Mouse (Mus musculus) liver, postnatal 0 days (tissue): ENCODE results near the gene Ankrd44. TPM values are rescaled to one million over a fixed set of nuclear protein-coding genes. Genes with fewer than 3 reads are reported as not detected.

Experiments used
- ATAC-seq: fragments of 200-750 bp; cut with Nextera tagmentation; 2 replicates; pipeline ENCODE4 v1.8.0; 2017; ENCODE audit warnings: mild to moderate bottlenecking, moderate library complexity
- DNase-seq: peaks from one replicate; pipeline ENCODE4 v3.0.0-alpha.2; 2016
- H3K27ac ChIP-seq: fragments of 300-500 bp; sonication (generic); 2 replicates; pipeline ENCODE4 v1.5.1; 2014; ENCODE audit warnings: antibody characterized with exemption, moderate library complexity, mild to moderate bottlenecking, low read depth
- H3K27me3 ChIP-seq: fragments of 300-500 bp; sonication (generic); 2 replicates; pipeline ENCODE4 v1.6.1; 2014; ENCODE audit warnings: low read length, control low read depth, mixed read lengths; ENCODE audit not compliant: insufficient read depth
- H3K36me3 ChIP-seq: fragments of 300-500 bp; sonication (generic); replicated peaks from 2 replicates; pipeline ENCODE4 v1.6.1; 2014; ENCODE audit warnings: mild to moderate bottlenecking, control low read depth, low read length, moderate library complexity, mixed read lengths; ENCODE audit not compliant: insufficient read depth
- H3K4me1 ChIP-seq: fragments of 300-500 bp; sonication (generic); 2 replicates; pipeline ENCODE4 v1.6.1; 2014; ENCODE audit warnings: antibody characterized with exemption, mild to moderate bottlenecking, control low read depth; ENCODE audit not compliant: insufficient read depth
- H3K4me2 ChIP-seq: fragments of 300-500 bp; sonication (generic); 2 replicates; pipeline ENCODE4 v1.6.1; 2014; ENCODE audit warnings: low read depth, mild to moderate bottlenecking, low read length, moderate library complexity, mixed read lengths
- H3K4me3 ChIP-seq: fragments of 300-500 bp; sonication (generic); 2 replicates; pipeline ENCODE4 v1.5.1; 2014; ENCODE audit warnings: low read depth, low read length
- H3K9ac ChIP-seq: fragments of 300-500 bp; sonication (generic); replicated peaks from 2 replicates; pipeline ENCODE4 v1.6.1; 2014; ENCODE audit warnings: mild to moderate bottlenecking, moderate library complexity
- H3K9me3 ChIP-seq: fragments of 300-500 bp; sonication (generic); 2 replicates; pipeline ENCODE4 v1.6.1; 2016; ENCODE audit warnings: mild to moderate bottlenecking, control low read depth, low read length, mixed read lengths
- CTCF ChIP-seq: sonication (generic); IDR thresholded peaks from 2 replicates; pipeline ENCODE4 v1.5.1; 2016; ENCODE audit warnings: antibody characterized with exemption, low read depth
- EP300 ChIP-seq: IDR thresholded peaks from 2 replicates; pipeline ENCODE4 v1.6.1; 2016; ENCODE audit warnings: antibody characterized with exemption, low read depth, mild to moderate bottlenecking
- WGBS: fragments of 180-500 bp; shearing (Covaris S2); extraction: QIAGEN DNeasy Blood & Tissue Kit; methylation state at CpG from one replicate; pipeline ENCODE4 v1.1.7; 2014; ENCODE audit not compliant: insufficient replicate concordance; 5-methylcytosine and 5-hydroxymethylcytosine counted together
- polyA plus RNA-seq: library from polyadenylated mRNA; unstranded; fragments of >200 nt; fragmentation: Nextera tagmentation; extraction: Ambion mirVana; gene quantifications from 2 replicates; pipeline ENCODE4 v1.2.1, GENCODE M21; 2015

The Ankrd44 gene
- polyA plus RNA-seq, 1 experiment from 2014 or later: 4.7 TPM

DNA sequence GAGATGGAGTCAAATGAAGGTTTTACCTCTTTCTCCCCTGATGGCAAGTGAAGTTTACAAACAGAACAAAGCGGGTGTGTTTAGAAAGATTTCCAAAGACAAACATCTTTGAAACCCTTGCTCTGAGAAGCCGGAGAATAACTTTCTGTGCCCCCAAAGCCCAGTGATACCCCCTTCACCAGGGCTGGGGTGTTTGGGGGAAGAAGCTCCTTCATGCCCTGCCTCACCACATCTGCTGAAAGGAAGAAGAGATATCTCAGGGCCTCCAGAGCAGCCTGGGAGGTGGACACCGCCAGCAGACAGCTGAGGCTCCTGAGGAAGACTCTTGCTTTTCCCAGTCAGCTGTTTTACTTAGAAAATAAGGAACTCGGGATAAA, 1.9 kb downstream of the Ankrd44 start:
- Histone ChIP-seq H3K27ac (peak overlapping the region; percentile 50; the same call in 1 of the 2 replicates), H3K4me1 (peaks cover 11% of the 10 kb centered on the region), H3K9ac (no peak overlapping the region; the same call in 1 of the 2 replicates), H3K4me2 (peak overlapping the region; percentile 83), H3K36me3 (no peaks in the 10 kb centered on the region), H3K4me3 (peak overlapping the region; percentile 92), H3K27me3 (peaks cover 9% of the 10 kb centered on the region; the same call in 1 of the 2 replicates), H3K9me3 (no peaks in the 10 kb centered on the region)
- DNase-seq (no peak), ATAC-seq (no peak)
- TF ChIP-seq EP300 (no peak), CTCF (no peak)
- WGBS: 54% methylated on average over 4 of the region's 4 CpGs

DNA sequence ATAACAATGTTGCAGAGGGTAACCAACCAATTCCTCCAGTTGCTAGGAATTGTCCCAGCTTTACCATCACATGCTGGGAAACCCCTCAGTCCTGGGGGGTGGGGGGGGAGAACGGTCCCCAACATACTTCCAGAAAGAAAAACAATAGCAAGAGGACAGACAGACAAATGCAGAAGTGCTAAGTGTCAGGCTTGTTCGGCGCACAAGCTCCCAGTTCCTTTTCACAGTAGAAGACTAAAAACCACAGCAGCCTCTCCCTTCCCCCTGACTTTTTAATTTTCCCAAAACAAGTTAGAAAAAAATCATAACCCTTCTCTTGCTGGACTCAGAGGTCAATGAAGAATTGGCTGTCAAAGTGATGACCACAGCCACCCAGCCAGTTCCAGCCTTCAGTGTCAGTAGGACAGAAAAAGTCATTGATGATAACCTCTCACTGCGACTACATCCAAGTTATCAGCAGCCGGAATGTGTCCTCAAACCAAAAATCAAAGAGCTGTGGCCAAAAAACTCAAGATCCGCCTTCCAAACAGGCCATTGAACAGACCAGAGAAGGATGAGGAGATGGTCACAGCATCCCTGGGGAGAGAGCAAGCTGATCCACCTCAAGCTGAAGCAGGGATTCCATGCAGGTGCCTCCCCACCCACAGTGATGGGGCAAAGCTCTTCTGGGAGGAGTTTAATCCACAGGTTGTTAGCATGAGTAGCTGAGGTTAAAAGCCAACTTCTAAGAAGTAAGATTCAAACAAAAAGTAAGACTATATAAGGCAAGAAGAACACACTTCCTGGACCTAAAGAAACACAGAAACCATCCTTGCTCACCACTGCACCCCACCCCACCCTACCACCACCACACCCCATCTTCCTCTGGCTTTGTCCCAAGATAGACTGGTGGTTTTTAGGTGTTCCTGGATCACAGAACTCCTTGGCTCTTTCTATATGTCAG, 2.5 kb downstream of the Ankrd44 start:
- ATAC-seq (no peak), DNase-seq (no peak)
- H3K9ac ChIP-seq: no peak overlapping the region
- no peaks in the 10 kb centered on the region for H3K36me3 ChIP-seq
- TF ChIP-seq CTCF: no peak
- TF ChIP-seq EP300: no peak
- H3K9me3 ChIP-seq: no peaks in the 10 kb centered on the region
- H3K27ac ChIP-seq: peak overlapping the region; percentile 50
- peaks cover 11% of the 10 kb centered on the region for H3K4me1 ChIP-seq
- peak overlapping the region; percentile 92; the same call in 1 of the 2 replicates for H3K4me3 ChIP-seq
- 31% methylated on average over 6 of the region's 6 CpGs for WGBS
- H3K27me3 ChIP-seq: peaks cover 9% of the 10 kb centered on the region; the same call in 1 of the 2 replicates
- peak overlapping the region; percentile 83 for H3K4me2 ChIP-seq

DNA sequence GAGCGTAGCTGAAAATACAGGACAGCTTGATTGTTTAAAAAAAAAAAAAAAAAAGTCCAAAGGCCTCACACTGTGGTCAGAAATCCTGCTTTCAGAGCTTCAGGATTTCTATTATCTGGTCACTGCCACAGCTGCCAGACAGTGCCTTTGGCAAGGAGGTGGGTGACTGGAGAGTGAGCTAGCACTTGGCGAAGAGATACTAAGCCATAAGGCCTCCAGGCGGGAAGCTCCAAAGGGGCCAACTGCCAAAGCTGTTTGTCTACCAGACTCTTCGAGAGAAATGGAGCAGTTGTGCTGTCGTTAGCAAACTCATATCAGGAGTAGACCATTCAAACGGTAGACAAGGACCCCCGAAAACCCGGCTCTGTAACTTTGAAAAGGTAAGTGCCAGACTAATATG, 3.5 kb downstream of the Ankrd44 start:
- TF ChIP-seq EP300: no peak
- no peak for TF ChIP-seq CTCF
- 51% methylated on average over 8 of the region's 8 CpGs for WGBS
- peaks cover 11% of the 10 kb centered on the region for H3K4me1 ChIP-seq
- no peaks in the 10 kb centered on the region for H3K9me3 ChIP-seq
- no peak for DNase-seq
- H3K27me3 ChIP-seq: peaks cover 9% of the 10 kb centered on the region; the same call in 1 of the 2 replicates
- no peaks in the 10 kb centered on the region for H3K36me3 ChIP-seq
- no peak overlapping the region for H3K9ac ChIP-seq
- no peak overlapping the region for H3K4me3 ChIP-seq
- H3K27ac ChIP-seq: peak overlapping the region; percentile 50
- no peak for ATAC-seq
- peak overlapping the region; percentile 11; the same call in 1 of the 2 replicates for H3K4me2 ChIP-seq

DNA sequence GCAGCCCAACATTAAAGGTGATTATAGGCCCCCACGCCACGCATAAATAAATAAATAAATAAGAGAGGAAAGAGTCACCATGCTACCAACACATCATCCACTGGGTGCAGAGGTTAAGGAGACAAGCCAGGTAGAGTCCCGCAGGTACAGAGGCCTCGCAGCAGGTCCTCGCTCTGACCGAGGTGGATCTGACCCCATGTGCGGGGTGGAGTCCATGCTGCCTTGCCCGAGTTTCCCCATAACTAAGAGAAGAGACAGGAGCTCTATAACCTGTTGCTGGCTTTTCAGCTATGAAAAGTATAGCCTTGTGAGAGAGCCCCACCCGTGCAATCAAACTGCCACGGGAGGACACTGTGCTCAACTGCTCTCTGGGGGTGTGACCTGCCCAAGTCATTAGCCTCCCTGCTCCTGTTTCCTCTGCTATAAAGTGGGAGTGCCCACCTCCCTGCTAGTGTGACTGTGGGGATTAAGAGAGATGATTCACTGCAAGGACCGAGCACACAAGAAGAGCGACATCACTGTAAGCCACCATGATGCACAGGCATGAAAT, 4.1 kb downstream of the Ankrd44 start:
- no peak for DNase-seq
- WGBS: 72% methylated on average over 12 of the region's 12 CpGs
- 0 out of 2 replicates have a peak overlapping the region, but pooled peaks have one; percentile 50 for H3K27ac ChIP-seq

DNA sequence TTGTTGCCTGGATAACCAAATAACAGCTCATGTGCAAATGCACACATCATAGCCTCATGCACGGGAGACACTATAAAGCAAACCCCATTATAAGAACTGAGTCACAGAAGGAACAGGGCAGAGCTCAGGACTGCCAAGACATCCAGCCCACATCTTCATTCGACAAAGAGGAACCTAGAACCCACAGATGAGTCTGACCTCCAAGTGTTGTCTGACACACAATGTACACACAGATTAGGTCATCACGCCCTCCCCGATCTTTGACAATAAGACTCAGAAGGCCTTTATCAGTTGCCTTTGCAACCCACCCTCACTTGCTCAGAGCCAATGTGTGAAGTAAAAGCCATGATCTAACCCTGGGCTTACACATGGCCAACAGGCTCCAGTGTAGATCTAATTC, 6.1 kb downstream of the Ankrd44 start:
- WGBS: 58% methylated on average over 4 of the region's 4 CpGs
- ATAC-seq: no peak

More for the DNA sequence above, 4.1 kb downstream of the Ankrd44 start:
- Histone ChIP-seq H3K9ac (no peak overlapping the region), H3K4me3 (no peak overlapping the region), H3K4me1 (peaks cover 11% of the 10 kb centered on the region), H3K36me3 (no peaks in the 10 kb centered on the region), H3K9me3 (no peaks in the 10 kb centered on the region), H3K4me2 (no peak overlapping the region; the same call in 1 of the 2 replicates), H3K27me3 (peaks cover 8% of the 10 kb centered on the region; the same call in 1 of the 2 replicates)
- no peak for TF ChIP-seq EP300
- TF ChIP-seq CTCF: no peak
- no peak for ATAC-seq

DNA sequence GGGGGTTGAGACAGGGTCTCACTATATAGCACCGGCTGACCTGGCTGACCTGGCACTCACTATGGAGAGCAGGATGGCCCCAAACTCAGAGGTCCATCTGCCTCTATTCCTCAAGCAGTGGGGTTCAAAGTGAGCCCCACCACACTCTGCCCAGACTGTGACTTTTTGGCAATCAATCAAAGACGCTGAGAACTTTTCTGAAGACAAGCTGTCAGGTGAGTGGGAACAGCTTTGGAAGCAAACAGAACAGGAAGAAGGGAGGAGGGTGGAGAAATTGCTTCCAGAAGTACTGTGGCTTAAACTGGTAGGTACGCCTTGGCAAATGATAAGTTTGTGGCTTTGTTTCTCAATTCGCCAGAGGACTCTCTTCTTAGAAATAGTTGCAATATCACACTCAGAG, 9.7 kb downstream of the Ankrd44 start:
- Histone ChIP-seq H3K4me1 (peaks cover 21% of the 10 kb centered on the region), H3K4me3 (no peak overlapping the region), H3K9ac (no peak overlapping the region), H3K4me2 (no peak overlapping the region), H3K27me3 (no peaks in the 10 kb centered on the region), H3K9me3 (no peaks in the 10 kb centered on the region), H3K27ac (no peak overlapping the region), H3K36me3 (no peaks in the 10 kb centered on the region)
- 40% methylated on average over 4 of the region's 4 CpGs for WGBS
- DNase-seq (no peak), ATAC-seq (no peak)
- TF ChIP-seq CTCF: no peak
- no peak for TF ChIP-seq EP300

More for the DNA sequence above, 6.1 kb downstream of the Ankrd44 start:
- H3K9ac ChIP-seq: no peak overlapping the region
- no peaks in the 10 kb centered on the region; the same call in 1 of the 2 replicates for H3K27me3 ChIP-seq
- H3K9me3 ChIP-seq: no peaks in the 10 kb centered on the region
- TF ChIP-seq EP300 (no peak), CTCF (no peak)
- H3K27ac ChIP-seq: no peak overlapping the region
- peaks cover 11% of the 10 kb centered on the region for H3K4me1 ChIP-seq
- no peak for DNase-seq
- no peak overlapping the region for H3K4me3 ChIP-seq
- H3K36me3 ChIP-seq: no peaks in the 10 kb centered on the region
- no peak overlapping the region for H3K4me2 ChIP-seq
